Mouse (Mus musculus) thymus, adult 18-20 months (tissue): ENCODE measurements around the gene 1110008P14Rik.

Experiments used
- DNase-seq, 2 experiments: peaks; one replicate each; pipeline ENCODE4 v3.0.0; 2022; ENCODE audit warnings: mixed read lengths in 2 of 2

Gene 1110008P14Rik

GRCm38 (mm10) chr2:32341634-32341939 is 40.2 kb downstream of the 1110008P14Rik start:
- DNase-seq: no peak

DNA sequence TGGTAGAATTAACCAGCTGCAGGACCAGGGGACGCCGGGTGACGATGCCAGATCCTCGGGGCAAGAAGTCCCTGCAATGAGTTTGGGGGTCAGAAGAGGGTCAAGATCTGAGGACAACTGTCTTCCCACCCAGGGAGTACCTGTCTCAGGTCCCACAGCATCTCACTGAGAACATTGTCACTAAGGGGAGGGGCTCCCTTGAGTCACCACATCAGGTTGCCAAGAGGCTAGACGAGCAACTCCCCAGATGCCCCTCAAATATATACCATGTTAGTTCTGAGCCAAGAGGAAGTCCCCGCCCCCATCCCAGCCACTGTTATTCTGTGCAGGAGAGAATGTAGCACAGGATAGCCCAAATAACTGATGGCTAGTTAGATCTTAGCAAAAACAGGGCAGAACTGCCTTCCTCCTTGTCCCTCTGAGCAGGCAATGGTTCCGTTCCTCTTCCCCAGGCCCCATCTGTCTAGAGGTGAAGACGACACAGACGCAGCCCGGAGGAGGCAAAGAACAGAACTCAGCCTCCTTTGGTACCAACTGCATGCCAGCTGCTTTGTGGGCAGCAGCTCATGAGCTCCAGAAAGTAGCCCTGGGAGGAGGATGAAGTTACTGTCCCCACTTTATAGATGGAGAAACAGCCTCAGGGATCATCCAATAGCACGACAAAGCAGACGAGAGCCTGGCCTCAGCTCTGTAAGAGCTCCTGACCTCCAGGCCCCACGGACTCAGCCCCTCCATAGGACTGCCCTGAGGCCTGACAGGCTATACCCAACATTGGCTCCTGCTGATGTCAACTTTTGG is 40.7 kb downstream of the 1110008P14Rik start:
- no peak for DNase-seq

DNA sequence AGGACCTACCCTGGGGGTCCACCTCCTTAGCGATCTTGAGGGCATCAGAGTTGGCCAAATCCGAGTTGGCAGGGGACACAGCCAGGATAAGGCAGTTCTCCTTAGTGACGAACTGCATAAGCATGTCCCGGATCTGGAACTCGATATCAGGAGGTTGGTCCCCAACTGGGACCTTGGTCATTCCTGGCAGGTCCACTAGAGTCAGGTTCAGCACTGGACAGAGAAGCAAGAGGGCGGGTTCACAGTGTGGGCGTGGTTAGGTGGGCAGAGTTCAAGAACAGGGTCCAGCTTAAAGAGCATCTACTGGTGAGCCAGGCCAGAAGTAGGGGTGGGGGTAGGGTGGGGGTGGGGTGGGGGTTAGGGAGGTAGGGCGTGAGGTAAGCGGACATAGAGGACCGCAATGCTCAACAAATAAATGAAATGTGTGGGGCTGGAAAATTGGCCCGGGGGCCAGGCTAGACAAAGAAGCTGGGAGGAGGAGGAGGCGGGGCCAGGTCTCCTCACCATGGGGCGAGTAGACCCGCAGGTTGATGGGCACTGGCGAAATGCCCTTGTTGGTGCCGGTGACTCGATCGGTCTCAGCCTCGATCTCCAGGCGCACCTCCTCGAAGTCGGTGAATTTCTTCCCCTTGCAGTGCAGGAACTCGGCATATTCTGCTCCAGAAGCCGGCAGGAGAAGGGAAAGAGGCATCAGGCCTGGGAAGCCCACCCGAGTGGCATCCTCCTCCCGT is 41.7 kb downstream of the 1110008P14Rik start:
- DNase-seq: no peak

GRCm38 (mm10) chr2:32335888-32336287 is 45.9 kb downstream of the 1110008P14Rik start:
- no peak for DNase-seq

- DNase-seq: no peak
Measured at GRCm38 (mm10) chr2:32332159-32332558, 49.6 kb downstream of the 1110008P14Rik start.

GRCm38 (mm10) chr2:32329531-32329930 is 52.2 kb downstream of the 1110008P14Rik start:
- DNase-seq: no peak

DNA sequence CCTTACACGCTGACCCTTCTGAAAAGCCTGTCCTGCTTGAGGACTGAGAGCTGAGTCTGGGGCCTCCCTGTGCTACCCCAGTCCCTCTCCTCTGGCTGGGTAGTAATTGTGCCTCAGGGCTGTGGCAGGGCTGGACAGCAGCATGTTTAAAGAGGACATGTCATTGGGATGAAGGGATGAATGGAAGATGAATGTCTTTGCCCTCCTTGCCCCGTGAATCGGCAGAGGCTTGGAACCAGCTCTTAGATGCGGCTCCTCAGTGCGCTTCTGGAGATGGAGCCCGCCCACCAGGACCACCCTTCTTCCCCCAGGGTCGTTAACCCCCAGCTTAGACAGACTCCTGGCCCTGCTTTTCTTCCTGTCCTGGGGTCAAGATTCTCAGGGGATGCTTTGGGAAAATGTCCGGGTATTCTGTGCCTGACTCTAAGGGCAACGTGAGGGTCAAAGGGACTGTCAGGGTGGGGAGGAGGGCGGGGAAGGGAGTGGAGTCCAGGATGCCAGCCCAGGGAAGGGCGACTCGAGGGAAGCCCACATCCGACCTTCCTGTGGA is 52.8 kb downstream of the 1110008P14Rik start:
- DNase-seq: no peak

DNA sequence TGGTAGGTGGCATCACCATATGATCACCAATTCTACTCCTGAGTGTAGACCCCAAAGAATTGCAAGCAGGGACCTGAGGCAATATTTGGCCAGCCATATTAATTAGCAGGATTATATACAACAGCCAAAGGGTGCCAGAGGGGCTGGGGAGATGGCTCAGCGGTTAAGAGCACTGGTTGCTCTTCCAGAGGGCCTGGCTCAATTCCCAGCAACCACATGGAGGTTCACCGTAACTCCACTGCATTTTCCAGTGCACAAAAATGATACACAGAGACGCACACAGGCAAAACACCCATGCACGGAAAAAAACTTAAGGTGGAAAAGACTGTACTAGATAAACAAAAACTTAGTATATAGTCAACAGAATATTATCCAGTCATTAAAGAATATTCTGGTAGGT is 54.5 kb downstream of the 1110008P14Rik start:
- no peak for DNase-seq
